Mouse (Mus musculus) liver, embryonic 14.5 days (tissue): ENCODE results near the gene Kcnma1. TPM values are rescaled to one million over a fixed set of nuclear protein-coding genes. Genes with fewer than 3 reads are reported as not detected.

Source experiments
- ATAC-seq: fragments of 200-750 bp; cut with Nextera tagmentation; 2 replicates; pipeline ENCODE4 v1.8.0; 2017; ENCODE audit warnings: moderate number of reproducible peaks, mild to moderate bottlenecking, moderate library complexity; ENCODE audit not compliant: insufficient read depth
- DNase-seq, 3 experiments: peaks; one replicate each; pipeline ENCODE4 v3.0.0-alpha.2; 2012 to 2013; ENCODE audit warnings: low read depth in 3 of 3, low spot score in 3 of 3
- H3K27ac ChIP-seq: fragments of 300-500 bp; sonication (generic); 2 replicates; pipeline ENCODE4 v1.5.1; 2014; ENCODE audit warnings: moderate library complexity, mild to moderate bottlenecking, control low read depth, inconsistent platforms
- H3K27me3 ChIP-seq: fragments of 300-500 bp; sonication (generic); 2 replicates; pipeline ENCODE4 v1.6.1; 2014; ENCODE audit warnings: mild to moderate bottlenecking, low read length, moderate library complexity; ENCODE audit not compliant: control insufficient read depth, insufficient read depth
- H3K36me3 ChIP-seq: fragments of 300-500 bp; sonication (generic); replicated peaks from 2 replicates; pipeline ENCODE4 v1.6.1; 2014; ENCODE audit warnings: low read depth; ENCODE audit not compliant: control insufficient read depth, insufficient read depth
- H3K4me1 ChIP-seq, 2 experiments: fragments of 200-500 bp in 1 of 2; fragments of 300-500 bp in 1 of 2; sonication (generic) in 1 of 2; replicated peaks; 2 replicates each; pipeline ENCODE4 v1.6.1; 2012 to 2014; ENCODE audit warnings: antibody characterized with exemption in 1 of 2, inconsistent platforms in 1 of 2, low read length in 1 of 2; ENCODE audit not compliant: control insufficient read depth in 2 of 2, insufficient read depth in 2 of 2
- H3K4me2 ChIP-seq: fragments of 300-500 bp; sonication (generic); 2 replicates; pipeline ENCODE4 v1.6.1; 2014; ENCODE audit warnings: low read depth, mild to moderate bottlenecking, control low read depth, moderate library complexity
- H3K4me3 ChIP-seq, 2 experiments: fragments of 200-500 bp in 1 of 2; fragments of 300-500 bp in 1 of 2; sonication (generic) in 1 of 2; 2 replicates each; pipeline ENCODE4 v1.5.1; 2012 to 2014; ENCODE audit warnings: low read depth in 2 of 2, low read length in 2 of 2, mild to moderate bottlenecking in 2 of 2, control low read depth in 1 of 2, inconsistent platforms in 1 of 2, moderate library complexity in 1 of 2; ENCODE audit not compliant: insufficient read depth in 1 of 2
- H3K9ac ChIP-seq: fragments of 300-500 bp; sonication (generic); replicated peaks from 2 replicates; pipeline ENCODE4 v1.6.1; 2014; ENCODE audit warnings: mild to moderate bottlenecking, control low read depth, moderate library complexity
- H3K9me3 ChIP-seq: fragments of 300-500 bp; sonication (generic); 2 replicates; pipeline ENCODE4 v1.6.1; 2016; ENCODE audit warnings: low read length, mixed read lengths; ENCODE audit not compliant: control insufficient read depth
- CTCF ChIP-seq: IDR thresholded peaks from 2 replicates; pipeline ENCODE4 v1.5.1; 2016; ENCODE audit warnings: antibody characterized with exemption, low read depth, control low read depth
- EP300 ChIP-seq: IDR thresholded peaks from 2 replicates; pipeline ENCODE4 v1.6.1; 2016; ENCODE audit warnings: antibody characterized with exemption, low read depth
- WGBS: fragments of 180-500 bp; shearing (Covaris S2); extraction: QIAGEN DNeasy Blood & Tissue Kit; methylation state at CpG from one replicate; pipeline ENCODE4 v1.1.7; 2014; ENCODE audit not compliant: insufficient replicate concordance; 5-methylcytosine and 5-hydroxymethylcytosine counted together
- polyA plus RNA-seq, 2 experiments: library from polyadenylated mRNA; depleted of rRNA in 1 of 2; stranded (reverse) in 1 of 2; unstranded in 1 of 2; fragments of >200 nt; fragmentation: Nextera tagmentation in 1 of 2; extraction: Ambion mirVana in 1 of 2; gene quantifications; 2 replicates each; pipeline versions ENCODE4 v1.2.1 to v1.2.3; 2012 to 2014

Gene Kcnma1
- polyA plus RNA-seq, 2 experiments, result 0.03 TPM; not detected in 1

DNA sequence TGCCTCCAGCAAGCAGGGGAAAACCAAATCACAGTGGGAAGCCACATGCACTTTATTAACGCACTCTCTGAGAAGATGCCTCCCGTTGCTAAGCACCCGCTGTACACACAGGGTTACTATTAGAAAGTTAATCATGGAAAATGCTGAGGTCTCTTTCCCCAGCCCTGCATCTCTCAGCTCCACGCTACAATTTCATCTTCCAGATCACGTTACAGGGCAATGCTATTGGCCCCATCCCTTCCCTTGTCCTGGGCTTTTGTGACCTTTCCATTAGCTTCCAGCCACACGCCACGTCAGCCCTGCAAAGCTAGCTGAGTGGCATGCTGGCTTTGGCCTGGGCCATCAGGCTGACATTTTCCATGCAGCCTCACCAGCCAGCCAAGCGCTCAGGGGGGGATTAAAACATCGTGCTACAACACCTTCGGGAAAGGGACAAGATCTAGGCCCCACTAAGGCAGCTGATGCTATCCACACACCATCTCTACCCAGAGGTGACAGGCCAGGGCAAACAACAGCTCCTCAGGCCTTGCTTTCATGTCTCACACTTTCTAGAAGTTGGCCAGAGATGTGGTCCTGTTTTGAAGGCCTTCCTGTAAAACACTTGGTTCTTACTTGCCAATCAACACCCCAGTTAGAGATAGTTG, 111.5 kb downstream of the Kcnma1 start:
- TF ChIP-seq EP300 (no peak), CTCF (no peak)
- no peak for ATAC-seq
- no peaks in the 10 kb centered on the region for H3K36me3 ChIP-seq
- no peaks in the 10 kb centered on the region for H3K4me1 ChIP-seq
- 48% methylated on average over 10 of the region's 10 CpGs for WGBS
- no peaks in the 10 kb centered on the region for H3K27me3 ChIP-seq
- no peak for DNase-seq
- H3K9me3 ChIP-seq, result no peaks in the 10 kb centered on the region
- H3K4me3 ChIP-seq, result no peak overlapping the region
- H3K27ac ChIP-seq, result no peak overlapping the region
- H3K9ac ChIP-seq, result no peak overlapping the region
- H3K4me2 ChIP-seq, result no peak overlapping the region

DNA sequence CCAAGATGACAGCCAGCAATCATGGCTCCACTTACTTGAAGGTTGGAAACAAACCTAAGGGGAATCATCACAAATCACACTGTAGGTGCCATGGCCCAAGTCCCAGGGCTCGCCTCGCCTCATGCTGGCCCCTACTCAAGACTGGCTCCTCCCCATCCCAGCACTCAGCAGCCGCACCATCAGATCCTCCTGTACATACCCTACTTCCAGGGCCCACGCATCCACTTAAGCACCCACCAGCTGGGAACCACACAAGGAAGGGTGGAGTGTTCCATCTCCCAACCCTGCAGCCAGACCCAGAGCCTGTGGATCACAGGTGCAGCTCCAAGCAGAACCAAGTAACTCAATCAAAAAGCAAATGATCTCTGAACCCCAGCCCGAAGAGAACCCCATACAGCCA, 114.8 kb downstream of the Kcnma1 start:
- H3K4me2 ChIP-seq, result no peak overlapping the region
- H3K4me3 ChIP-seq, result no peak overlapping the region
- 60% methylated on average over 5 of the region's 5 CpGs for WGBS
- no peak for TF ChIP-seq CTCF
- TF ChIP-seq EP300, result no peak
- H3K9me3 ChIP-seq, result no peaks in the 10 kb centered on the region
- H3K9ac ChIP-seq, result no peak overlapping the region
- no peaks in the 10 kb centered on the region for H3K27me3 ChIP-seq
- H3K4me1 ChIP-seq, result no peaks in the 10 kb centered on the region
- H3K36me3 ChIP-seq, result no peaks in the 10 kb centered on the region
- H3K27ac ChIP-seq, result no peak overlapping the region
- DNase-seq, result no peak
- ATAC-seq, result no peak

DNA sequence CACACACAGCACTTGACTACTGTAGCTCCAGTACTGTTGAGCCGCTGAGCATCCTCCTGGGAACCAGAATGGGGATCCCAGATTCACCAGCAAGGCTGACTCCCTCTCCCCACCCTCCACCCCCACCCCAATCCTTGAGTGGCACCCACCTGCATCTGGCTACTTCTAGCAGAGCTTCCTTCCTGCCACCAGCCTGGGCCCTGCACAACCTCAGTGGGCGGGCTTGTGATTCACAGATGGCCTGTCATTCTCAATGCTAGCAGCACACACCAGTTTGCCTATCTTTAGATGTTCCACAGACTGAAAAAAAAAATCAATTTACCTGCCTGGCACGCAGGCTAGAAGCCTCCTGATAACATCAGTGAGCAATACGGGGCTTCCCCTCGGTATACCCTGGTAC, 116.5 kb downstream of the Kcnma1 start:
- WGBS, result 46% methylated on average over 5 of the region's 5 CpGs

DNA sequence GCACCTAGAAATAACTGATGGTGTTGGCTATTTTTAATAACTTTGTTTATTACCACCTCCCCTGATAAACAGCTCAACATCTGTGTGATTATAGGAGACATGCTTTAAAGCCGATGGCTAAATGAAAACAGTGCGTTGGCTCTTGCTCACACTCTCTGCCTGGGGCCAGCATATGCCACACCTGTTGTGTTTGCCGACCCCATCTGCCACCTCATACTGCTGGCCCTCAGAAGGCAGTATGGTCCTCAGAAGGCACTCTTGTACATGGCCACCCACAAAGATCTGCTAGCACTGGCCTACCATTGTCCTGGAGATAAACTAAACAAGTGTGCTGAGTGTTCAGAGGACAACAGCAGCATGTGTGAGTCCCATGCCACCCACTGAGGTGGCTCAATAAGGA, 118.3 kb downstream of the Kcnma1 start:
- TF ChIP-seq CTCF (no peak), EP300 (no peak)
- Histone ChIP-seq H3K36me3 (no peaks in the 10 kb centered on the region), H3K27me3 (no peaks in the 10 kb centered on the region), H3K4me2 (no peak overlapping the region), H3K9ac (no peak overlapping the region), H3K27ac (no peak overlapping the region), H3K4me3 (no peak overlapping the region), H3K4me1 (no peaks in the 10 kb centered on the region), H3K9me3 (no peaks in the 10 kb centered on the region)
- WGBS, result 55% methylated on average over 3 of the region's 3 CpGs
- DNase-seq (no peak), ATAC-seq (no peak)

More for the DNA sequence above, 116.5 kb downstream of the Kcnma1 start:
- Histone ChIP-seq H3K4me2 (no peak overlapping the region), H3K4me1 (no peaks in the 10 kb centered on the region), H3K27me3 (no peaks in the 10 kb centered on the region), H3K9me3 (no peaks in the 10 kb centered on the region), H3K9ac (no peak overlapping the region), H3K36me3 (no peaks in the 10 kb centered on the region), H3K4me3 (no peak overlapping the region), H3K27ac (no peak overlapping the region)
- no peak for DNase-seq
- no peak for TF ChIP-seq EP300
- no peak for TF ChIP-seq CTCF
- ATAC-seq, result no peak

DNA sequence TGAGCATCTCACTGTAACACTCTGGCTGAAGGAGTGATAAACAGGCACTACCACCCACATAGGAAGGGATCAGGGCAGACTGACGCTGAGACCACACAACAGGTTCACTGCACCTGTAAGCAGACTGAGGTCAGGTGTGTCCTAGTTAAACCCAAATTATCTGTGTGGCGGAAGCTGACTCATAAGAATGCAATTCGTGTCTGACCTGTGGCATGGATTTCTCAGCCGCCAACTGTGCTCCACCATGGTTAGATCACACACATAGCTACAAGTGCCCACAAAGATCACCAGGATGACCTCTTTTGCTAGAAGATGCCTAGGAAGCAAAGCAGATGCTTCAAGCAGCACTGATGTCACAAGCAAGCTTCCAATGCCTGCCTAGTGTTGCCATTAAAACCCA, 128.2 kb downstream of the Kcnma1 start:
- ATAC-seq (no peak), DNase-seq (no peak)
- H3K4me3 ChIP-seq, result no peak overlapping the region
- no peaks in the 10 kb centered on the region for H3K9me3 ChIP-seq
- no peak overlapping the region for H3K9ac ChIP-seq
- WGBS, result 59% methylated on average over 4 of the region's 4 CpGs
- no peaks in the 10 kb centered on the region for H3K27me3 ChIP-seq
- TF ChIP-seq CTCF (no peak), EP300 (no peak)
- H3K4me1 ChIP-seq, result no peaks in the 10 kb centered on the region
- no peak overlapping the region for H3K4me2 ChIP-seq
- H3K27ac ChIP-seq, result no peak overlapping the region
- H3K36me3 ChIP-seq, result no peaks in the 10 kb centered on the region
